Mouse (Mus musculus): Measurements from ENCODE around the gene Nadk. TPM values are rescaled to one million over a fixed set of nuclear protein-coding genes. Genes with fewer than 3 reads are reported as not detected.

The Nadk gene
- polyA plus RNA-seq, 1 experiment from 2014 or later: 94.6 TPM

- Histone ChIP-seq H3K27ac (ENCODE audit: low read depth, low read length) (no peak overlapping the region), H3K9ac (ENCODE audit: low read depth, low read length) (no peak overlapping the region), H3K9me3 (ENCODE audit: control insufficient read depth, low read length) (no peaks in the 10 kb centered on the region), H3K4me2 (replicated peaks; ENCODE audit: low read depth, low read length) (no peak overlapping the region), H3K27me3 (ENCODE audit: control insufficient read depth, insufficient read depth, low read length) (no peaks in the 10 kb centered on the region), H3K4me1 (replicated peaks; ENCODE audit: control insufficient read depth, insufficient read depth, low read length) (no peaks in the 10 kb centered on the region), H3K4me3 (ENCODE audit: low read depth, low read length) (no peak overlapping the region), H3K36me3 (ENCODE audit: control insufficient read depth, insufficient read depth, low read length) (peaks cover 24% of the 10 kb centered on the region)
- no peak for DNase-seq (ENCODE audit: low spot score)
- ATAC-seq (ENCODE audit: low FRiP score): no peak
Measured at GRCm38 (mm10) chr4:155635766-155636499, 73.8 kb downstream of the Nadk start.

Other genes with a start within 250 kb of the Nadk start
- 18.3 and 19.6 TPM in 2 replicates for gene Prkcz, start 201.0 kb upstream of the Nadk start, polyA plus RNA-seq (2014; fragmentation: Nextera tagmentation; extraction: Ambion mirVana)
- gene Gabrd, start 164.3 kb upstream of the Nadk start, polyA plus RNA-seq (2014; fragmentation: Nextera tagmentation; extraction: Ambion mirVana): not detected in 2 replicates
- gene Cfap74, start 153.2 kb upstream of the Nadk start, polyA plus RNA-seq (2014; fragmentation: Nextera tagmentation; extraction: Ambion mirVana): 5.4 and 6.8 TPM in 2 replicates
- 0.37 TPM in 1 of 2 replicates, not detected in the other for gene Tmem52, start 93.3 kb upstream of the Nadk start, polyA plus RNA-seq (2014; fragmentation: Nextera tagmentation; extraction: Ambion mirVana)
- 826 and 832 TPM in 2 replicates for gene Gnb1, start 71.0 kb upstream of the Nadk start, polyA plus RNA-seq (2014; fragmentation: Nextera tagmentation; extraction: Ambion mirVana)
- 17.0 and 18.1 TPM in 2 replicates for gene Slc35e2, start 39.0 kb downstream of the Nadk start, polyA plus RNA-seq (2014; fragmentation: Nextera tagmentation; extraction: Ambion mirVana)
- 74.1 and 77.6 TPM in 2 replicates for gene Cdk11b, start 62.5 kb downstream of the Nadk start, polyA plus RNA-seq (2014; fragmentation: Nextera tagmentation; extraction: Ambion mirVana)
- not detected in 2 replicates for gene Gm10563, start 83.0 kb downstream of the Nadk start, polyA plus RNA-seq (2014; fragmentation: Nextera tagmentation; extraction: Ambion mirVana)
- 2.6 and 3.1 TPM in 2 replicates for gene Mmp23, start 91.0 kb downstream of the Nadk start, polyA plus RNA-seq (2014; fragmentation: Nextera tagmentation; extraction: Ambion mirVana)
- 9.9 and 12.5 TPM in 2 replicates for gene Mib2, start 106.8 kb downstream of the Nadk start, polyA plus RNA-seq (2014; fragmentation: Nextera tagmentation; extraction: Ambion mirVana)
- gene Fndc10, start 132.0 kb downstream of the Nadk start, polyA plus RNA-seq (2014; fragmentation: Nextera tagmentation; extraction: Ambion mirVana): 1.6 and 1.8 TPM in 2 replicates
- gene Ssu72, start 142.4 kb downstream of the Nadk start, polyA plus RNA-seq (2014; fragmentation: Nextera tagmentation; extraction: Ambion mirVana): 165 and 168 TPM in 2 replicates
- 0.73 and 0.91 TPM in 2 replicates for gene Tmem240, start 172.4 kb downstream of the Nadk start, polyA plus RNA-seq (2014; fragmentation: Nextera tagmentation; extraction: Ambion mirVana)
- 70.9 and 79.9 TPM in 2 replicates for gene Atad3a, start 198.7 kb downstream of the Nadk start, polyA plus RNA-seq (2014; fragmentation: Nextera tagmentation; extraction: Ambion mirVana)
- 8.6 and 9.5 TPM in 2 replicates for gene Vwa1, start 212.3 kb downstream of the Nadk start, polyA plus RNA-seq (2014; fragmentation: Nextera tagmentation; extraction: Ambion mirVana)
- gene Tmem88b, start 223.5 kb downstream of the Nadk start, polyA plus RNA-seq (2014; fragmentation: Nextera tagmentation; extraction: Ambion mirVana): 0.25 and 0.52 TPM in 2 replicates
- not detected in 2 replicates for gene Ankrd65, start 228.1 kb downstream of the Nadk start, polyA plus RNA-seq (2014; fragmentation: Nextera tagmentation; extraction: Ambion mirVana)
- 238 and 242 TPM in 2 replicates for gene Mrpl20, start 240.5 kb downstream of the Nadk start, polyA plus RNA-seq (2014; fragmentation: Nextera tagmentation; extraction: Ambion mirVana)